Mouse (Mus musculus) heart, embryonic 16.5 days (tissue): ENCODE measurements around the gene Zbed6. TPM values are rescaled to one million over a fixed set of nuclear protein-coding genes. Genes with fewer than 3 reads are reported as not detected.

Source experiments
- ATAC-seq: fragments of 200-750 bp; cut with Nextera tagmentation; replicated peaks from 2 replicates; pipeline ENCODE4 v1.8.0; 2017; ENCODE audit warnings: moderate number of reproducible peaks; ENCODE audit not compliant: insufficient read depth, low FRiP score; ENCODE audit errors: extremely low read depth
- H3K27ac ChIP-seq: fragments of 300-500 bp; sonication (generic); 2 replicates; pipeline ENCODE4 v1.5.1; 2014; ENCODE audit warnings: mild to moderate bottlenecking, low read length, control low read depth, moderate library complexity
- H3K27me3 ChIP-seq: fragments of 300-500 bp; sonication (generic); 2 replicates; pipeline ENCODE4 v1.6.1; 2014; ENCODE audit warnings: low read length, mixed read lengths; ENCODE audit not compliant: control insufficient read depth, insufficient read depth
- H3K36me3 ChIP-seq: fragments of 300-500 bp; sonication (generic); 2 replicates; pipeline ENCODE4 v1.6.1; 2014; ENCODE audit not compliant: control insufficient read depth, insufficient read depth
- H3K4me1 ChIP-seq: fragments of 300-500 bp; sonication (generic); 2 replicates; pipeline ENCODE4 v1.6.1; 2014; ENCODE audit warnings: low read length, mixed read lengths; ENCODE audit not compliant: control insufficient read depth, insufficient read depth
- H3K4me2 ChIP-seq: fragments of 300-500 bp; sonication (generic); 2 replicates; pipeline ENCODE4 v1.6.1; 2014; ENCODE audit warnings: low read depth, mild to moderate bottlenecking, control low read depth, low read length
- H3K4me3 ChIP-seq: fragments of 300-500 bp; sonication (generic); 2 replicates; pipeline ENCODE4 v1.5.1; 2014; ENCODE audit warnings: mild to moderate bottlenecking, control low read depth, low read length
- H3K9ac ChIP-seq: fragments of 300-500 bp; sonication (generic); 2 replicates; pipeline ENCODE4 v1.6.1; 2014; ENCODE audit warnings: low read length, control low read depth
- H3K9me3 ChIP-seq: fragments of 300-500 bp; sonication (generic); replicated peaks from 2 replicates; pipeline ENCODE4 v1.6.1; 2016; ENCODE audit warnings: low read length; ENCODE audit not compliant: control insufficient read depth
- WGBS: fragments of 180-500 bp; shearing (Covaris S2); extraction: QIAGEN DNeasy Blood & Tissue Kit; methylation state at CpG from one replicate; pipeline ENCODE4 v1.1.7; 2014; 5-methylcytosine and 5-hydroxymethylcytosine counted together
- polyA plus RNA-seq: library from polyadenylated mRNA; unstranded; fragments of >200 nt; fragmentation: Nextera tagmentation; extraction: Ambion mirVana; gene quantifications from 2 replicates; pipeline ENCODE4 v1.2.1, GENCODE M21; 2015

Gene Zbed6
- polyA plus RNA-seq, 1 experiment from 2014 or later, result not detected

- peaks cover 20% of the 10 kb centered on the region for H3K36me3 ChIP-seq
- no peak overlapping the region for H3K27ac ChIP-seq
- H3K4me2 ChIP-seq, result no peak overlapping the region
- H3K9ac ChIP-seq, result no peak overlapping the region
- 93% methylated on average over 7 of the region's 7 CpGs for WGBS
- H3K4me3 ChIP-seq, result no peak overlapping the region
- no peak for ATAC-seq
- no peaks in the 10 kb centered on the region for H3K9me3 ChIP-seq
- H3K4me1 ChIP-seq, result peaks cover 4% of the 10 kb centered on the region
- no peaks in the 10 kb centered on the region for H3K27me3 ChIP-seq
These were observed 10.2 kb downstream of the Zbed6 start for GRCm38 (mm10) chr1:133650288-133651055.

GRCm38 (mm10) chr1:133645652-133646051 lies 15.0 kb downstream of the Zbed6 start:
- Histone ChIP-seq H3K9me3 (no peaks in the 10 kb centered on the region), H3K36me3 (peaks cover 53% of the 10 kb centered on the region), H3K27ac (no peak overlapping the region), H3K4me1 (peaks cover 6% of the 10 kb centered on the region), H3K9ac (no peak overlapping the region), H3K4me3 (no peak overlapping the region), H3K27me3 (no peaks in the 10 kb centered on the region), H3K4me2 (no peak overlapping the region)
- ATAC-seq, result no peak
- WGBS, result 95% methylated on average over 5 of the region's 5 CpGs

GRCm38 (mm10) chr1:133641163-133641562 lies 19.5 kb downstream of the Zbed6 start:
- Histone ChIP-seq H3K9ac (no peak overlapping the region), H3K4me1 (peaks cover 6% of the 10 kb centered on the region), H3K27ac (no peak overlapping the region), H3K4me2 (no peak overlapping the region), H3K9me3 (no peaks in the 10 kb centered on the region), H3K36me3 (peaks cover 80% of the 10 kb centered on the region), H3K4me3 (no peak overlapping the region), H3K27me3 (no peaks in the 10 kb centered on the region)
- no peak for ATAC-seq
- 88% methylated on average over 2 of the region's 2 CpGs for WGBS

DNA sequence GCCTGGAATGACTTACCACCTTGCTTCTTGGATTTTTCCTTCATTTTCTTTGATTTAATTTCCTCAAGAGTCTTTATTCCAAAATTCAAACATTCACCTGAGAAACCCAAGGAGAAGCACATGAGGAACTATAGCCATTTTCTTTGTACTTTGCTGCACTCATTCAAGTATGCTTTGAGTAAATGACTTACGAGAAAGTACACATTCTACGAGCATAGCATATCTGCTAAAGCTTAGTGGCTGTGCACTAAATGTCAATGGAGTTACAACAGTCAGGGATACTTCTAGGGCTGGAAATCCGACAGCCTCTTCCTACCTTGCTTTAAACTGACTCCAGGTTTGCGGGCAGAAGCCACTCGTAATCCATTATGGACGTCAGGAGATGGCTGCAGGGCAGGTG lies 22.2 kb downstream of the Zbed6 start:
- H3K9me3 ChIP-seq, result no peaks in the 10 kb centered on the region
- H3K4me2 ChIP-seq, result no peak overlapping the region
- no peak overlapping the region for H3K27ac ChIP-seq
- no peak overlapping the region for H3K9ac ChIP-seq
- H3K27me3 ChIP-seq, result no peaks in the 10 kb centered on the region
- peaks cover 79% of the 10 kb centered on the region for H3K36me3 ChIP-seq
- H3K4me3 ChIP-seq, result no peak overlapping the region
- no peak for ATAC-seq
- peaks cover 6% of the 10 kb centered on the region for H3K4me1 ChIP-seq
- 83% methylated on average over 6 of the region's 6 CpGs for WGBS

GRCm38 (mm10) chr1:133632168-133632567 lies 28.5 kb downstream of the Zbed6 start:
- no peaks in the 10 kb centered on the region for H3K4me1 ChIP-seq

DNA sequence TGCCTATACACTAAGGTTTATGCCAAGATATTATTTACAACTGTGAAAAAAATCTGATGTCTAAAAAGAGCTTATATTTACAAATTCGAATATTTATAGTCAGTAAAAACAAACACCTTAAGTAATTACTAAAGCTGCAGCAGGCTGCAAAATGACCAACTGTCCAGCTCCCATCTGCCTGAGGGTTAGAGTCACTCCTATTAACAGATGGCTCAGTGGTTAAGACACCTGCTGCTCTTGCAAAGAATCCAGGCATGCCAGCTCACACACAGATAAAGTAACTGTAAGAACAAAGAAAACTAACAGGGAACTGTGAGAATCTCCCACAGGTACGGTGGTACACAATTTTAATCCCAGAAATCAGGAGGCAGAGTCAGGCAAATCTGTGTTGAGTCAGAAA lies 35.6 kb downstream of the Zbed6 start:
- H3K9ac ChIP-seq, result no peak overlapping the region
- peaks cover 58% of the 10 kb centered on the region for H3K36me3 ChIP-seq
- H3K4me2 ChIP-seq, result no peak overlapping the region
- no peaks in the 10 kb centered on the region for H3K27me3 ChIP-seq
- H3K9me3 ChIP-seq, result no peaks in the 10 kb centered on the region
- H3K27ac ChIP-seq, result no peak overlapping the region
- H3K4me1 ChIP-seq, result no peaks in the 10 kb centered on the region
- H3K4me3 ChIP-seq, result no peak overlapping the region
- ATAC-seq, result no peak
- WGBS, result 67% methylated on average over 2 of the region's 2 CpGs

More at GRCm38 (mm10) chr1:133632168-133632567, 28.5 kb downstream of the Zbed6 start:
- 87% methylated on average over 2 of the region's 2 CpGs for WGBS
- no peaks in the 10 kb centered on the region for H3K9me3 ChIP-seq
- H3K4me3 ChIP-seq, result no peak overlapping the region
- H3K27me3 ChIP-seq, result no peaks in the 10 kb centered on the region
- H3K9ac ChIP-seq, result no peak overlapping the region
- ATAC-seq, result no peak
- H3K4me2 ChIP-seq, result no peak overlapping the region
- H3K27ac ChIP-seq, result no peak overlapping the region
- peaks cover 66% of the 10 kb centered on the region for H3K36me3 ChIP-seq

- no peaks in the 10 kb centered on the region for H3K27me3 ChIP-seq
- no peaks in the 10 kb centered on the region for H3K4me1 ChIP-seq
- H3K9ac ChIP-seq, result no peak overlapping the region
- H3K4me3 ChIP-seq, result no peak overlapping the region
- WGBS, result 80% methylated on average over 8 of the region's 8 CpGs
- no peak for ATAC-seq
- no peak overlapping the region for H3K27ac ChIP-seq
- no peaks in the 10 kb centered on the region for H3K9me3 ChIP-seq
- H3K36me3 ChIP-seq, result peaks cover 41% of the 10 kb centered on the region
- H3K4me2 ChIP-seq, result no peak overlapping the region
These were observed 42.4 kb downstream of the Zbed6 start for GRCm38 (mm10) chr1:133618311-133618710.

DNA sequence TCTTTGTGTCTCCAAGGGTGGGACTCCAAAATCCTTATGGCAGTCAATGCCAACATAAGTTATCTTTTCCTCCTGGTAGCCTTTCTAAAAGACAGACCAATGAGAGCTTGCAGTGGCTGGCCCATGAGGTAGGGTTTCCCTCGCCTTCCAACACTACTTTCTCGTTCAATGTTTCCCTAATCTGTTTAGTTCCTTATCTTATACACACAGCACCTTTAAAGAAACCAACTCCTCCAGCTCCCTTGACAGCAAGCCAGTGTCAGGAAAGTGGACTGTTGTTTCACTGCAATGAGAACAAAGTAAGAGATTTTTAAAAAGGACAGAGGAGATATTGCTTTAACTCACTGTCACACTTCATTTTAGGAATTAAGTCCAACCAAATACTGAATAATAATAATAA lies 42.8 kb downstream of the Zbed6 start:
- Histone ChIP-seq H3K36me3 (peaks cover 42% of the 10 kb centered on the region), H3K4me3 (no peak overlapping the region), H3K27ac (no peak overlapping the region), H3K9me3 (no peaks in the 10 kb centered on the region), H3K27me3 (no peaks in the 10 kb centered on the region), H3K9ac (no peak overlapping the region), H3K4me2 (no peak overlapping the region), H3K4me1 (no peaks in the 10 kb centered on the region)
- 27% methylated on average over 2 of the region's 2 CpGs for WGBS
- ATAC-seq, result no peak

DNA sequence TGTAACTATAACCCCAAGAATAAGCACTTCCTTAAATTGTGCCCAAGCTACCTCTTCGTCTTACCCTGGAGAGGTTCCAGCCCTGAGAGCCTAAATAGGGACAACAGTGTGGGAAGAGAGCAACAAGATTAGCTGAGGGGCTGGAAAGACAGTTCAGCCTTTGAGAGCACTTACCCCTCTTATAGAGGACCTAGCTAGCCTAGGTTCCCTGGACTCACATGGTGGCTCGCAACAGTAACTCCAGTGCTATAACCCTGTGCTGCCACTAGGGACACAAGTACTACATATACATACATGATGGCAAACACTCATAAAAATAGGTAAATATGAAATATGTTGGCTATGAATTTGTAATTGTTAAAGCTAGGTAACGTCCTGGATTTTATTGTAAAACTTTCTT lies 46.9 kb downstream of the Zbed6 start:
- no peak overlapping the region for H3K9ac ChIP-seq
- no peak overlapping the region for H3K4me2 ChIP-seq
- ATAC-seq, result no peak
- no peaks in the 10 kb centered on the region for H3K27me3 ChIP-seq
- 79% methylated on average over 3 of the region's 3 CpGs for WGBS
- no peak overlapping the region for H3K27ac ChIP-seq
- H3K4me3 ChIP-seq, result no peak overlapping the region
- H3K36me3 ChIP-seq, result peaks cover 18% of the 10 kb centered on the region
- peaks cover 8% of the 10 kb centered on the region for H3K4me1 ChIP-seq
- H3K9me3 ChIP-seq, result no peaks in the 10 kb centered on the region
